Mouse (Mus musculus): ENCODE results near the gene Tiam1.

Gene Tiam1

GRCm38 (mm10) chr16:89796566-89796965, 347.0 kb downstream of the Tiam1 start:
- no peak for DNase-seq (ENCODE audit: low spot score in 2 of 2)

GRCm38 (mm10) chr16:89789792-89790434, 353.7 kb downstream of the Tiam1 start:
- DNase-seq (ENCODE audit: low spot score in 2 of 2): no peak

GRCm38 (mm10) chr16:89785795-89786194, 357.8 kb downstream of the Tiam1 start:
- no peak for DNase-seq (ENCODE audit: low spot score in 2 of 2)

GRCm38 (mm10) chr16:89779705-89780104, 363.9 kb downstream of the Tiam1 start:
- DNase-seq (ENCODE audit: low spot score in 2 of 2): no peak

- no peak for DNase-seq (ENCODE audit: low spot score in 2 of 2)
These were observed 366.1 kb downstream of the Tiam1 start for GRCm38 (mm10) chr16:89777450-89777849.

- DNase-seq (ENCODE audit: low spot score in 2 of 2): no peak
These were observed 369.0 kb downstream of the Tiam1 start for GRCm38 (mm10) chr16:89774553-89774913.

GRCm38 (mm10) chr16:89773657-89774552, 369.7 kb downstream of the Tiam1 start:
- peak; percentile 68 to 81 for DNase-seq (ENCODE audit: low spot score in 2 of 2)

- no peak for DNase-seq (ENCODE audit: low spot score in 2 of 2)
These were observed 377.6 kb downstream of the Tiam1 start for GRCm38 (mm10) chr16:89765919-89766318.

DNA sequence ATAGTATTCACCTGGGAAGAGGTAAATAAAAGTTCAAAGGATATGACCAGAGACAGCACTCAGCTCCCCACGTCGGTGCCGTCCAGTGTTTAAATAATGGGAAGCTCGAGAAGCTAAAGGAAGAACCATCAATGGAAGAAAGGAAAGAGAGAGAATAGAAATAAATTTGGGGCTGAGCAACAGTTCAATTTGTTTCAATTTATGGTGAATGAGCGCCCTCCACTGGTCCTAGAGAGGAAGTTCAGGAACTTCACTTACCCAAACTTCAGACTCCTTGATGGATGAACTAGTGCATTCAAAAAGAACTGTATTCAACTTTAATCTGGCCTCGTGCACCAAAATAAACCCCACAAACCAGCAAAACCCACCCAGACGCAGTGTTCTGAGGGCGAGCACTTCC, 378.1 kb downstream of the Tiam1 start:
- no peak for DNase-seq (ENCODE audit: low spot score in 2 of 2)

DNA sequence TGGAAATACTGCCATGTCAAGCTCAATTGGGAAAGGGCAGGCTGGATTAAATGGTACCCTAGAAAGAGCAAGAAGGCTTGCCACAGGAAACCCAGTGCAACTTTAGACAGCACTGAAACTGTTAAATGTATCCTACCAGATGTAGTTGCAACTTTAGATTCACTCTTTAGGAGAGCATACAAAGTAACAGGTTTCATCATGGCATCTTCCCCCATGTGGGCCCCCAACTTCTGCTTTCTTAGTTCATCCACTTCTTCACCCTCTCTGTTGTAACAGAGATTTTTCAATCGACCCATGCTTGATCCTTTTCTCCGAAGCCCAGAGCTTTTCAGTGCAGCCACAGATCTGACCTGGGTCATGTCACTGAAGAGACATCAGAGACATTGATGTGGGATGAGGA, 379.8 kb downstream of the Tiam1 start:
- no peak for DNase-seq (ENCODE audit: low spot score in 2 of 2)

- no peak for DNase-seq (ENCODE audit: low spot score in 2 of 2)
These were observed 381.0 kb downstream of the Tiam1 start for GRCm38 (mm10) chr16:89762523-89762922.

DNA sequence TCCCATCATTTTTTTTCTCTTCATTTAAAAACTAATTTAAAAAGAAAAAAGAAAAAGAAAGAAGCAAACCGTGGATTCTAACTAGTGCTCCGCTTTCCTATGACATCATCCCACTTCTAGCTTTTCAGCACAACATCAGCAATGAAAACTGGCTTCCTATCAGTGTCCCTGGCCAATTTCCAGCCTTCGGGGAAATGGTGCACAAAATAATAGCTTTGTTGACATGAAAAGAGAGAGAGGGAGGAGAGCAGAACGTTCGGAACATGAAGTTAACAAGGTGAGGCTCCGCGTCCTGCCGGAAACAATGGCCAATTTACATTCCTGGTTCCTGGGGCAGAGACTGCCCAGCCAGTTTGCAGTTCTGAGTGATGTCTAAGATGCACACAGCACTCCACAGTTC, 381.5 kb downstream of the Tiam1 start:
- DNase-seq (ENCODE audit: low spot score in 2 of 2): no peak

DNA sequence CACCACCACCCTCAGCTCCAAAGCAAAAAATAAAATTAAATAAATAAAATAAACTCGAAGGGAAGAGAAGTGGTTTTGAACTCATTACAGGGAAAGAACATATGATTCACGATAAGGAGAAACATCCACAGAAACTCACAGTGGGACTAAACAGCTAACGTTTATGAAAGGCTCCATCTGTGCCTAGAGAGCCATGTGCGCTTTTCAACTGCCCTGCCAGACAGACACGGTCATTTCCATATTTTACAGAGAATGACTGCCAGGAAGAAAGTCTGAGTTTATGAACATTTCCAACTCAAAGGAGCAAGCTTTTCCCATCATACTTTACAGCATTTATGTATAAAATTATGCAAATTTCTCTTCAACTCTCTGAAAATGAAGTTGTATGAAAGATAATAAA, 386.2 kb downstream of the Tiam1 start:
- no peak for DNase-seq (ENCODE audit: low spot score in 2 of 2)

- DNase-seq (ENCODE audit: low spot score in 2 of 2): no peak
These were observed 388.9 kb downstream of the Tiam1 start for GRCm38 (mm10) chr16:89754709-89755108.

GRCm38 (mm10) chr16:89747864-89748263, 395.7 kb downstream of the Tiam1 start:
- DNase-seq (ENCODE audit: low spot score in 2 of 2): no peak

DNA sequence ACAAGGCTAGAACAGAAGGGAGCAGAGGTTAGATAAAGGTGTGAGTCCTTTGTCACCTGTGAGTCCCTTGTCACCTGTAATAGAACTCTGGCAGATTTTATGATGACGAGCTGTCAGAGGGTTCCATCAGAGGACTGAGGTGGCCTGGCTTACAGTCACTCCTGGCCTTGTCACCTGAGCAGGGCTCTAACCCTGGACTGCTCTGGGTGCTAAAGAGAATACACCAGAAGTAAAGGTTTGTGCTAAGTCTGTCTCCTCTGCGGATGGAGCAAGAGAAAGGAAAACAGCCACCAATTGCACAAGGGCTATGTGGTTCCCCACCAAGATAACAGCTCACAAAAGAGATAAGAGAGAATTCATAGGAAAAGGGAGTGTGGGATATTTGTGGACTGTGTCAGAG, 404.0 kb downstream of the Tiam1 start:
- DNase-seq (ENCODE audit: low spot score in 2 of 2): no peak

- DNase-seq (ENCODE audit: low spot score in 2 of 2): no peak
These were observed 404.6 kb downstream of the Tiam1 start for GRCm38 (mm10) chr16:89738963-89739362.

All from urinary bladder, adult 18-20 months (tissue).